Mouse (Mus musculus) G1E (cell line): ENCODE data around the gene Fbn1. TPM values are rescaled to one million over a fixed set of nuclear protein-coding genes. Genes with fewer than 3 reads are reported as not detected.

Source experiments
- ATAC-seq: 2 replicates; pipeline ENCODE4 v1.8.0; 2016; ENCODE audit warnings: mild to moderate bottlenecking; ENCODE audit not compliant: insufficient number of reproducible peaks, poor library complexity, low FRiP score, severe bottlenecking; ENCODE audit errors: extremely low read depth
- DNase-seq: peaks from one replicate; pipeline ENCODE4 v3.0.0; 2012; ENCODE audit warnings: low spot score
- H3K27me3 ChIP-seq: 2 replicates; pipeline ENCODE4 v1.6.1; 2012; ENCODE audit warnings: mild to moderate bottlenecking, low read length, inconsistent platforms; ENCODE audit not compliant: insufficient read depth
- H3K36me3 ChIP-seq: replicated peaks from 2 replicates; pipeline ENCODE3; 2012; ENCODE audit warnings: mild to moderate bottlenecking, inconsistent platforms
- H3K4me1 ChIP-seq: 2 replicates; pipeline ENCODE4 v1.6.1; 2012; ENCODE audit warnings: low read depth, low read length, inconsistent platforms, mixed read lengths; ENCODE audit not compliant: insufficient read depth
- H3K4me3 ChIP-seq: 2 replicates; pipeline ENCODE4 v1.5.1; 2012; ENCODE audit warnings: low read depth, mild to moderate bottlenecking, inconsistent platforms, low read length, moderate library complexity, mixed read lengths
- H3K9me3 ChIP-seq: replicated peaks from 2 replicates; pipeline ENCODE4 v1.6.1; 2012; ENCODE audit warnings: inconsistent platforms
- CTCF ChIP-seq: IDR thresholded peaks from 2 replicates; pipeline ENCODE4 v1.5.1; 2012; ENCODE audit warnings: low read depth, low read length, inconsistent platforms, mixed read lengths
- GATA1 ChIP-seq: IDR thresholded peaks from 2 replicates; pipeline ENCODE4 v1.6.1; 2012; ENCODE audit warnings: borderline replicate concordance, low read length, inconsistent platforms, mixed read lengths
- GATA2 ChIP-seq: IDR thresholded peaks from 2 replicates; pipeline ENCODE4 v1.6.1; 2012; ENCODE audit warnings: low read depth, low read length, inconsistent platforms, borderline replicate concordance
- POLR2AphosphoS5 ChIP-seq: IDR thresholded peaks from 2 replicates; pipeline ENCODE4 v1.6.1; 2012; ENCODE audit warnings: low read depth, low read length, inconsistent platforms; ENCODE audit not compliant: insufficient replicate concordance
- TAL1 ChIP-seq: conservative IDR thresholded peaks from 2 replicates; pipeline ENCODE4 v1.6.1; 2012; ENCODE audit warnings: low read depth, low read length, inconsistent platforms, mixed read lengths
- polyA plus RNA-seq: library from polyadenylated mRNA; stranded (reverse); fragments of >175 nt; gene quantifications from 2 replicates; pipeline ENCODE4 v1.2.3, GENCODE M21; 2012
- total RNA-seq, 2 experiments: library from RNA; stranded (forward) in 1 of 2; stranded (reverse) in 1 of 2; fragments of 200-1000 nt in 1 of 2; fragments of >200 nt in 1 of 2; fragmentation: Nextera tagmentation in 1 of 2; gene quantifications; 2 replicates each; pipeline ENCODE4 v1.2.3; 2014 to 2017

Gene Fbn1
- total and polyA plus RNA-seq, 3 experiments, result 0.05 TPM; not detected in 2

- H3K4me3 ChIP-seq, result no peak overlapping the region
- no peak for TF ChIP-seq GATA2
- no peak for TF ChIP-seq POLR2AphosphoS5
- TF ChIP-seq GATA1, result no peak
- TF ChIP-seq TAL1, result no peak
- TF ChIP-seq CTCF, result no peak
- peaks cover 20% of the 10 kb centered on the region for H3K27me3 ChIP-seq
- H3K9me3 ChIP-seq, result no peaks in the 10 kb centered on the region
- peaks cover 42% of the 10 kb centered on the region for H3K4me1 ChIP-seq
- ATAC-seq (no peak), DNase-seq (no peak)
- no peaks in the 10 kb centered on the region for H3K36me3 ChIP-seq
These were observed 6.6 kb upstream of the Fbn1 start for GRCm38 (mm10) chr2:125514391-125514790.

GRCm38 (mm10) chr2:125512544-125512943 lies 4.8 kb upstream of the Fbn1 start:
- TF ChIP-seq TAL1 (no peak), CTCF (no peak), GATA2 (no peak), GATA1 (no peak), POLR2AphosphoS5 (no peak)
- no peak for DNase-seq
- Histone ChIP-seq H3K27me3 (peaks cover 36% of the 10 kb centered on the region), H3K4me3 (no peak overlapping the region), H3K36me3 (no peaks in the 10 kb centered on the region), H3K4me1 (peaks cover 41% of the 10 kb centered on the region), H3K9me3 (no peaks in the 10 kb centered on the region)
- ATAC-seq, result no peak

- Histone ChIP-seq H3K4me3 (no peak overlapping the region), H3K9me3 (no peaks in the 10 kb centered on the region), H3K36me3 (no peaks in the 10 kb centered on the region), H3K27me3 (peaks cover 41% of the 10 kb centered on the region), H3K4me1 (peaks cover 35% of the 10 kb centered on the region)
- TF ChIP-seq GATA2, result no peak
- TF ChIP-seq CTCF, result no peak
- no peak for TF ChIP-seq TAL1
- no peak for TF ChIP-seq GATA1
- DNase-seq, result no peak
- no peak for ATAC-seq
These were observed 4.1 kb upstream of the Fbn1 start for GRCm38 (mm10) chr2:125511898-125512297.

GRCm38 (mm10) chr2:125510752-125511151 lies 3.0 kb upstream of the Fbn1 start:
- no peak for ATAC-seq
- Histone ChIP-seq H3K27me3 (peaks cover 50% of the 10 kb centered on the region), H3K36me3 (no peaks in the 10 kb centered on the region), H3K4me1 (peaks cover 24% of the 10 kb centered on the region), H3K4me3 (no peak overlapping the region), H3K9me3 (peaks cover 8% of the 10 kb centered on the region)
- no peak for TF ChIP-seq TAL1
- TF ChIP-seq CTCF, result no peak
- no peak for TF ChIP-seq POLR2AphosphoS5
- no peak for TF ChIP-seq GATA1
- no peak for TF ChIP-seq GATA2
- DNase-seq, result no peak

- no peak for TF ChIP-seq CTCF
- TF ChIP-seq TAL1, result no peak
- TF ChIP-seq POLR2AphosphoS5, result no peak
- TF ChIP-seq GATA2, result no peak
- no peak for TF ChIP-seq GATA1
- Histone ChIP-seq H3K4me3 (no peak overlapping the region), H3K9me3 (peaks cover 9% of the 10 kb centered on the region), H3K4me1 (peaks cover 8% of the 10 kb centered on the region; the same call in 1 of the 2 replicates), H3K36me3 (no peaks in the 10 kb centered on the region), H3K27me3 (peaks cover 61% of the 10 kb centered on the region)
- ATAC-seq (no peak), DNase-seq (no peak)
These were observed 588 bp upstream of the Fbn1 start for GRCm38 (mm10) chr2:125508381-125508780.

- TF ChIP-seq GATA2 (no peak), CTCF (no peak), TAL1 (no peak), GATA1 (no peak), POLR2AphosphoS5 (no peak)
- DNase-seq (no peak), ATAC-seq (no peak)
- Histone ChIP-seq H3K9me3 (peaks cover 9% of the 10 kb centered on the region), H3K4me3 (no peak overlapping the region), H3K4me1 (peaks cover 2% of the 10 kb centered on the region; the same call in 1 of the 2 replicates), H3K27me3 (peaks cover 67% of the 10 kb centered on the region), H3K36me3 (no peaks in the 10 kb centered on the region)
These were observed 1.3 kb downstream of the Fbn1 start for GRCm38 (mm10) chr2:125506316-125507054.
